27 mouse cellular contexts compared by ENCODE assay signal in genomic region chr11:89310217-89310616, GRCm38 (mm10). TPM values are rescaled to one million over a fixed set of nuclear protein-coding genes. Genes with fewer than 3 reads are reported as not detected.
"Had no signal": no experiment of that assay in that cellular context is flagged by ENCODE, and none has a peak within 500 bp of the region (broad histone marks: within the 10 kb centered on the region; RNA-seq: fewer than 3 reads in every experiment).

No protein-coding gene starts in this region.

- DNase-seq: gastrocnemius, adult 2 months; gastrocnemius, postnatal 10 days; gastrocnemius, postnatal 25 days; heart, adult 18-20 months; heart, postnatal 10 days; heart, postnatal 4 days; kidney, adult 8-10 months; kidney, postnatal 14 days; liver; liver, embryonic 13.5 days had no signal

- H3K4me2 ChIP-seq: heart, embryonic 12.5 days; hindbrain, embryonic 12.5 days; hindbrain, embryonic 14.5 days; intestine, embryonic 15.5 days; limb, embryonic 12.5 days; liver, embryonic 11.5 days; liver, embryonic 13.5 days; liver, embryonic 15.5 days had no signal

- H3K4me3 ChIP-seq: gastrocnemius, adult 2 months; heart, embryonic 10.5 days; heart, embryonic 12.5 days; hindbrain, embryonic 10.5 days; hindbrain, embryonic 12.5 days; intestine, embryonic 15.5 days; layer of hippocampus, adult 2 months; left cerebral cortex, adult 2 months; limb, embryonic 10.5 days; limb, embryonic 12.5 days; liver, embryonic 13.5 days; liver, embryonic 15.5 days had no signal

- H3K4me1 ChIP-seq: liver, embryonic 13.5 days; liver, embryonic 15.5 days had no signal

- H3K27me3 ChIP-seq: heart, embryonic 12.5 days; hindbrain, embryonic 12.5 days; intestine, embryonic 15.5 days had no signal

- ATAC-seq: hindbrain, embryonic 16.5 days; inflammation-experienced regulatory T-cells, adult 6 months; intestine, embryonic 15.5 days; intestine, postnatal 0 days had no signal

- H3K9ac ChIP-seq: heart, embryonic 12.5 days; hindbrain, embryonic 12.5 days; hindbrain, embryonic 14.5 days; intestine, embryonic 15.5 days; limb, embryonic 12.5 days; liver, embryonic 13.5 days; liver, embryonic 15.5 days had no signal

- H3K27ac ChIP-seq: gastrocnemius, adult 2 months; heart, embryonic 10.5 days; hindbrain, embryonic 10.5 days; hindbrain, embryonic 12.5 days; hindbrain, embryonic 14.5 days; intestine, embryonic 15.5 days; kidney, postnatal 0 days; layer of hippocampus, adult 2 months; left cerebral cortex, adult 2 months; limb, embryonic 10.5 days; limb, embryonic 12.5 days; liver, embryonic 13.5 days; liver, embryonic 15.5 days had no signal

- H3K36me3 ChIP-seq: heart, embryonic 10.5 days; heart, embryonic 12.5 days; hindbrain, embryonic 10.5 days; hindbrain, embryonic 12.5 days; intestine, embryonic 15.5 days; limb, embryonic 10.5 days; limb, embryonic 12.5 days; liver, embryonic 13.5 days; liver, embryonic 15.5 days had no signal

- H3K9me3 ChIP-seq: heart, embryonic 10.5 days; intestine, embryonic 15.5 days; limb, embryonic 10.5 days; limb, embryonic 12.5 days; liver, embryonic 13.5 days; liver, embryonic 15.5 days had no signal

RNA-seq across cellular contexts. Expression of gene Nog, which starts 8.1 kb away (rescaled TPM):
- total RNA-seq: granulocyte monocyte progenitor cell, adult 5-6 weeks had no signal
- polyA plus RNA-seq: inflammation-experienced regulatory T-cells, adult 6 months; liver, embryonic 13.5 days; liver, embryonic 15.5 days had no signal
